Mouse (Mus musculus): ENCODE results near the gene Zfp879. TPM values are rescaled to one million over a fixed set of nuclear protein-coding genes. Genes with fewer than 3 reads are reported as not detected.

Gene Zfp879
- total RNA-seq, 2 experiments from 2014 or later, result 1.5 to 1.6 TPM

Other genes starting within 250 kb of the Zfp879 start
- gene Adamts2, start 239.5 kb downstream of the Zfp879 start, total RNA-seq (2021), result 10 to 100 TPM; 16.3 to 18.7 TPM
- 1 to 10 TPM; 3.8 to 5.0 TPM for gene Zfp354c, start 13.8 kb downstream of the Zfp879 start, total RNA-seq (2021)
- gene Grm6, start 9.1 kb upstream of the Zfp879 start, total RNA-seq (2021), result not detected
- gene Zfp454, start 46.1 kb upstream of the Zfp879 start, total RNA-seq (2021), result 1 to 10 TPM; 1.1 to 1.3 TPM
- gene Zfp2, start 74.6 kb upstream of the Zfp879 start, total RNA-seq (2021), result 1 to 10 TPM; 3.1 TPM
- 1 to 10 TPM; 1.4 TPM for gene Zfp354b, start 90.1 kb upstream of the Zfp879 start, total RNA-seq (2021)
- gene 4933414I15Rik, start 102.2 kb upstream of the Zfp879 start, total RNA-seq (2021), result not detected
- not detected for gene Prop1, start 112.2 kb upstream of the Zfp879 start, total RNA-seq (2021)
- gene Olfr1378, start 125.0 kb upstream of the Zfp879 start, total RNA-seq (2021), result not detected
- not detected for gene Olfr1377, start 140.4 kb upstream of the Zfp879 start, total RNA-seq (2021)
- gene Olfr51, start 162.0 kb upstream of the Zfp879 start, total RNA-seq (2021), result not detected
- gene Olfr54, start 172.7 kb upstream of the Zfp879 start, total RNA-seq (2021), result not detected
- not detected for gene Olfr1375, start 206.6 kb upstream of the Zfp879 start, total RNA-seq (2021)
- gene Zfp354a, start 217.7 kb upstream of the Zfp879 start, total RNA-seq (2021), result 1 to 10 TPM; 1.4 to 1.8 TPM

Measured in heart, postnatal 36 days (tissue).